Mouse (Mus musculus) ES-Bruce4 (cell line): ENCODE data around the gene Gsdma2. TPM values are rescaled to one million over a fixed set of nuclear protein-coding genes. Genes with fewer than 3 reads are reported as not detected.

Experiments
- H3K27ac ChIP-seq: 2 replicates; pipeline ENCODE4 v1.5.1; 2012; ENCODE audit warnings: low read length, inconsistent platforms; ENCODE audit not compliant: insufficient read depth
- H3K27me3 ChIP-seq: 2 replicates; pipeline ENCODE4 v1.6.1; 2012; ENCODE audit warnings: mild to moderate bottlenecking, low read length, inconsistent platforms; ENCODE audit not compliant: control insufficient read depth, poor library complexity, insufficient read depth, severe bottlenecking
- H3K36me3 ChIP-seq: 2 replicates; pipeline ENCODE4 v1.6.1; 2012; ENCODE audit warnings: inconsistent platforms, mild to moderate bottlenecking, low read length, moderate library complexity; ENCODE audit not compliant: control insufficient read depth, poor library complexity, insufficient read depth, severe bottlenecking
- H3K4me1 ChIP-seq: one replicate; pipeline ENCODE4 v1.8.1; 2011; ENCODE audit warnings: low read length; ENCODE audit not compliant: control insufficient read depth, insufficient read depth
- H3K4me3 ChIP-seq: 2 replicates; pipeline ENCODE4 v1.5.1; 2011; ENCODE audit warnings: low read depth, mild to moderate bottlenecking, low read length
- H3K9ac ChIP-seq: 2 replicates; pipeline ENCODE4 v1.6.1; 2012; ENCODE audit warnings: low read depth, mild to moderate bottlenecking, inconsistent platforms; ENCODE audit not compliant: poor library complexity, severe bottlenecking
- H3K9me3 ChIP-seq: replicated peaks from 2 replicates; pipeline ENCODE4 v1.6.1; 2012; ENCODE audit warnings: mild to moderate bottlenecking, low read length, inconsistent platforms; ENCODE audit not compliant: control insufficient read depth, poor library complexity, insufficient read depth, severe bottlenecking
- CTCF ChIP-seq: IDR thresholded peaks from one replicate; pipeline ENCODE4 v1.8.1; 2011; ENCODE audit warnings: low read depth, low read length
- EP300 ChIP-seq: IDR thresholded peaks from 2 replicates; pipeline ENCODE4 v1.6.1; 2011; ENCODE audit warnings: low read depth, low read length; ENCODE audit not compliant: insufficient read depth
- POLR2A ChIP-seq: IDR thresholded peaks from one replicate; pipeline ENCODE4 v1.8.1; 2011; ENCODE audit warnings: low read length; ENCODE audit not compliant: insufficient read depth
- polyA plus RNA-seq: library from polyadenylated mRNA; stranded (reverse); fragments of >200 nt; gene quantifications from 2 replicates; pipeline ENCODE4 v1.2.4, GENCODE M21; 2011; ENCODE audit warnings: low read depth; ENCODE audit not compliant: missing spikeins, insufficient read depth, insufficient read length

Gene Gsdma2
- polyA plus RNA-seq, 1 experiment, result not detected

DNA sequence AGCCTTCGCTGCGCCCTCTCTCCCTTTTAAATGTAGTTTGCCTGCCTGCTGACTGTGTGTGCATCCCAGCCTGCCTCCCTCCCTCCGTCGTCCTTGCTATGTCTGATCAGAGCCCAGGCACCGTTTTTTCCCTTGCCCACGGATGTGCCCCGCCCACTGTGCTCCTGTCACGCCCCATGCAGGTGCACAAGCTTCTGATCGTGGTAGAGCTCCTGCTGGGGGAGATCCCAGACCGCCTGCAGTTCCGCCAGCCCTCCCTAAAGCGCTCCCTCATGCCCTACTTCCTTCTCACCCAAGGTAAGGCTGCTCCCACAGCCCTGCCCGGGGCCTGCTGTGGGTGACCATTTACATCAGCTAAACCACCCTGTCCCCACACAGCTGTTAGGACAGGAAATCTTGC, 46.6 kb downstream of the Gsdma2 start:
- Histone ChIP-seq H3K9me3 (no peaks in the 10 kb centered on the region), H3K36me3 (peaks cover 56% of the 10 kb centered on the region), H3K27me3 (no peaks in the 10 kb centered on the region), H3K27ac (no peak overlapping the region), H3K9ac (no peak overlapping the region), H3K4me1 (no peaks in the 10 kb centered on the region), H3K4me3 (no peak overlapping the region)
- no peak for TF ChIP-seq POLR2A
- TF ChIP-seq EP300, result no peak
- no peak for TF ChIP-seq CTCF

GRCm38 (mm10) chr11:98693746-98694145, 47.2 kb downstream of the Gsdma2 start:
- Histone ChIP-seq H3K27ac (no peak overlapping the region), H3K36me3 (peaks cover 54% of the 10 kb centered on the region), H3K9me3 (no peaks in the 10 kb centered on the region), H3K4me1 (no peaks in the 10 kb centered on the region), H3K4me3 (no peak overlapping the region), H3K9ac (no peak overlapping the region), H3K27me3 (no peaks in the 10 kb centered on the region)
- no peak for TF ChIP-seq EP300
- TF ChIP-seq CTCF, result no peak
- TF ChIP-seq POLR2A, result no peak

DNA sequence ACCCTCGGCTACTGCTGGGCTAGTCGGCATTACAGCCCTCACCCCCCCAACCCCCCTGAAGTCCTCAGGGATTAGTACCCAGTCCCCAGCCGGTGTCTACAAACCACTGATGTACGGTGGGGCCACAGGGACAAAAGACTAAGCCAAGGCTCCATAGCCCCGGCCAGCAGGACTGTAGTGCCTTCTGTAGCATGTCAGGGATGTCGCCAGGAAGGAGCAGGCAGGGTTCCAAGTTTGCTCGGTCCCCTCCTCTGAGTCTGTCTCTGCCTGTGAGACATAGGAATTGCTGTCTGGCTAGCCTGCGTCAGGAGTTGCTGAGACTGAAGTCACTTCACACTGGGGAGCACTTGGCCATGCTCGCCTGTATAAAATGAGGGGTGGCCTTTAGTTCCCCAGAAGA, 47.7 kb downstream of the Gsdma2 start:
- Histone ChIP-seq H3K9ac (no peak overlapping the region), H3K9me3 (no peaks in the 10 kb centered on the region), H3K27ac (no peak overlapping the region), H3K27me3 (no peaks in the 10 kb centered on the region), H3K4me1 (no peaks in the 10 kb centered on the region), H3K36me3 (peaks cover 51% of the 10 kb centered on the region), H3K4me3 (no peak overlapping the region)
- TF ChIP-seq POLR2A (no peak), EP300 (no peak), CTCF (no peak)

GRCm38 (mm10) chr11:98695408-98695807, 48.8 kb downstream of the Gsdma2 start:
- no peak overlapping the region for H3K4me3 ChIP-seq
- H3K36me3 ChIP-seq, result peaks cover 41% of the 10 kb centered on the region
- H3K27ac ChIP-seq, result no peak overlapping the region
- no peaks in the 10 kb centered on the region for H3K27me3 ChIP-seq
- H3K9me3 ChIP-seq, result no peaks in the 10 kb centered on the region
- H3K4me1 ChIP-seq, result no peaks in the 10 kb centered on the region
- TF ChIP-seq CTCF, result no peak
- no peak for TF ChIP-seq EP300
- TF ChIP-seq POLR2A, result no peak
- H3K9ac ChIP-seq, result no peak overlapping the region

DNA sequence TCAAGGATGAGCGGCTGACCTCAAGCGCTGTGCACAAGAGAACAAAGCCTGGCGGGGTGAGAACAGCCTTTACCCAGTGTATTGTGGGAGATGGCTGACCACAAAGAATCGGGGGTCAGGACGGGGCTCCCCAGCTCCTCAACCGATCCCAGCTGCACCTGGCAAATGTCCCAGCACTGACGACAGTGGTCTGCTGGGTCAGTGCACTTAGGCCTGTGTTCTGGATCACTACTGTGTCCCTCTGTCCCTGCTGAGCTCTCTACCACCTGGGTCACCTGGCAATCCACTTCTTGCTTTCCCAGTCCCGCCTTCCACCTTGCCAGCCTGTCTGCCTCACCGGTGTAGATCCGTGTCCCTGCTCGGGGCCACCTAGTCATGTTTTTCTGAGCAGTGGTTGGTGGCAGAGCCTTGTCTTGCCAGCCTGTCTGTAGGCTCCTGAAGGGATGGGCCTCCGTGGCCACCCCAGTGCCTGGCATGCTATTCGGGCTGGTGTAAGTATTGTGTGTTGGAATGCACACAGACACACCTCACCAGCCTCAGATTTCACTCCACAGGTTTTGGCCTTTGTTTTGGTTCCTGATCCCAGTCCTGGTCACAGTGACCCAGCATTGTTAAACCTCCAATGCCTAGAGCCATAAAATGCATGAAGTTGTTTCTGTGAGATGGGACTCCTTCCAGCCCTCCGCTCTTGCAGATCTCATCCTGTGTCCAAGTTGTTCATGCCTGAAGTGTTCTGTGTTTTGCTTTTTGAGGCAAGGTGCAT, 50.1 kb downstream of the Gsdma2 start:
- Histone ChIP-seq H3K27ac (no peak overlapping the region), H3K4me3 (no peak overlapping the region), H3K27me3 (no peaks in the 10 kb centered on the region), H3K36me3 (peaks cover 29% of the 10 kb centered on the region), H3K4me1 (peaks cover 2% of the 10 kb centered on the region), H3K9me3 (no peaks in the 10 kb centered on the region), H3K9ac (no peak overlapping the region)
- TF ChIP-seq CTCF (no peak), EP300 (no peak), POLR2A (no peak)

DNA sequence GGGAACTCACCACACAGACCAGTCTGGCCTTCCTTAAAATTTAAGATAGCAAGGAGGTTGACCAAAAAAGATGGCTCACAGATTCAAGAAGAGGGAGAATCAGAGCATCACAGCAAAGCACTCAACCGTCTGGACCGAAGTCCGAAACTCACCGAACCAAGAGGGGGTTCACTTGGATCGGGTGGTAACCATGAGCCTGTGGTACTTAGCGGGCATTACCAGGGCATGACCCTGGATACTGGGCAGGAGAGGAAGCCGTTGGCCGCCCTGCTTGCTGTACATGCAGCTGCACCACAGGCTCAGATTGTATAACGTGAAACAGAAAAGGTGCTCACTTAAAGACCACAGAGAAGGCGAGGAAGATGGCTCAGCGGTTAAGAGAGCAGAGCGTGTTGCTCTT, 50.7 kb downstream of the Gsdma2 start:
- Histone ChIP-seq H3K4me3 (no peak overlapping the region), H3K36me3 (peaks cover 27% of the 10 kb centered on the region), H3K4me1 (peaks cover 2% of the 10 kb centered on the region), H3K9me3 (no peaks in the 10 kb centered on the region), H3K27ac (no peak overlapping the region), H3K9ac (no peak overlapping the region), H3K27me3 (no peaks in the 10 kb centered on the region)
- TF ChIP-seq CTCF (no peak), POLR2A (no peak), EP300 (no peak)
